Mouse (Mus musculus): Measurements from ENCODE around the gene Nr2f1. TPM values are rescaled to one million over a fixed set of nuclear protein-coding genes. Genes with fewer than 3 reads are reported as not detected.

The Nr2f1 gene
- polyA plus RNA-seq, 1 experiment, result 11.6 TPM

- no peak for DNase-seq
- TF ChIP-seq POLR2A (IDR thresholded peaks at IDR 0.05; ENCODE audit: control insufficient read depth, extremely low read depth, insufficient read depth, low read length, poor library complexity), result no peak
- no peak for TF ChIP-seq CTCF (IDR thresholded peaks at IDR 0.05; ENCODE audit: borderline replicate concordance, control insufficient read depth, extremely low read depth, insufficient read depth, low read length, poor library complexity)
- Histone ChIP-seq H3K27me3 (ENCODE audit: control insufficient read depth, insufficient read depth, low read length) (peaks cover 21% of the 10 kb centered on the region; the same call in 1 of the 2 replicates), H3K4me3 (ENCODE audit: control insufficient read depth, insufficient read depth, low read length) (0 out of 2 replicates have a peak overlapping the region, but pooled peaks have one; percentile 5), H3K27ac (ENCODE audit: control insufficient read depth, insufficient read depth, low read length) (no peak overlapping the region), H3K36me3 (ENCODE audit: control insufficient read depth, insufficient read depth, low read length) (no peaks in the 10 kb centered on the region), H3K4me1 (replicated peaks; ENCODE audit: control insufficient read depth, insufficient read depth, low read length) (no peaks in the 10 kb centered on the region)
- 6% methylated on average over 31 of the region's 33 CpGs for WGBS
These were observed 1.7 kb downstream of the Nr2f1 start for GRCm38 (mm10) chr13:78197819-78198390.

- no peak overlapping the region for H3K27ac ChIP-seq (ENCODE audit: control insufficient read depth, insufficient read depth, low read length)
- peaks cover 17% of the 10 kb centered on the region; the same call in 1 of the 2 replicates for H3K27me3 ChIP-seq (ENCODE audit: control insufficient read depth, insufficient read depth, low read length)
- WGBS, result 4% methylated on average over 9 of the region's 9 CpGs
- no peaks in the 10 kb centered on the region for H3K36me3 ChIP-seq (ENCODE audit: control insufficient read depth, insufficient read depth, low read length)
- no peak for DNase-seq
- no peak for TF ChIP-seq CTCF (IDR thresholded peaks at IDR 0.05; ENCODE audit: borderline replicate concordance, control insufficient read depth, extremely low read depth, insufficient read depth, low read length, poor library complexity)
- TF ChIP-seq POLR2A (IDR thresholded peaks at IDR 0.05; ENCODE audit: control insufficient read depth, extremely low read depth, insufficient read depth, low read length, poor library complexity), result no peak
- no peaks in the 10 kb centered on the region for H3K4me1 ChIP-seq (replicated peaks; ENCODE audit: control insufficient read depth, insufficient read depth, low read length)
- H3K4me3 ChIP-seq (ENCODE audit: control insufficient read depth, insufficient read depth, low read length), result no peak overlapping the region
These were observed 2.2 kb downstream of the Nr2f1 start for GRCm38 (mm10) chr13:78197286-78197818.

DNA sequence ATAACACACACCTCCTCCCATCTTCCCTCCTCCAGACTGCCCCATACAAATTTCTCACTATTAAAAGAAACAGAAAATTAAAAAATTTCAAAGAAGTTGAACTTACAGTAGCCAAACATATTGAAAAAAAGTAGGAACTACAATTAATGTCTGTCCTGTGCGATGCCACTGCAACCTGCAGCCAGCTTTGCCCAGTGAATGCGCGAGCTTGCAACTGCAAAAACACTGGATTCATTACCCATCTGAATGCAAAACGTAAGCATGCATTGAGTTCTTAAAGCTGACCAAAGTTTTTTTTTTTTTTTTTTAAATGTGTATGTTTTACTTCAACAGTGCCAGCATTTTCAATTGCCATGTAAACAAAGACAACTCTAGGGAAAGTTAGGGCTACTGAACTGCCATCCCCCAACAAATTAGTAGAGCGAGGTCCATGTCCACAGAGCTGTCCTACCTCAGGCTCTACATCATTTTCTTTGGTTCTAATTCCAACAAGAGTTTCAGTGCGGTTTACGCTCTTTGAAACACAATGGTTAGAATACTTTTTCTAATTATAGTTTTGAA is 3.2 kb downstream of the Nr2f1 start:
- Histone ChIP-seq H3K36me3 (ENCODE audit: control insufficient read depth, insufficient read depth, low read length) (no peaks in the 10 kb centered on the region), H3K27ac (ENCODE audit: control insufficient read depth, insufficient read depth, low read length) (no peak overlapping the region), H3K4me1 (replicated peaks; ENCODE audit: control insufficient read depth, insufficient read depth, low read length) (no peaks in the 10 kb centered on the region), H3K4me3 (ENCODE audit: control insufficient read depth, insufficient read depth, low read length) (no peak overlapping the region), H3K27me3 (ENCODE audit: control insufficient read depth, insufficient read depth, low read length) (peaks cover 12% of the 10 kb centered on the region; the same call in 1 of the 2 replicates)
- DNase-seq, result no peak
- no peak for TF ChIP-seq POLR2A (IDR thresholded peaks at IDR 0.05; ENCODE audit: control insufficient read depth, extremely low read depth, insufficient read depth, low read length, poor library complexity)
- no peak for TF ChIP-seq CTCF (IDR thresholded peaks at IDR 0.05; ENCODE audit: borderline replicate concordance, control insufficient read depth, extremely low read depth, insufficient read depth, low read length, poor library complexity)
- 33% methylated on average over 7 of the region's 7 CpGs for WGBS

DNA sequence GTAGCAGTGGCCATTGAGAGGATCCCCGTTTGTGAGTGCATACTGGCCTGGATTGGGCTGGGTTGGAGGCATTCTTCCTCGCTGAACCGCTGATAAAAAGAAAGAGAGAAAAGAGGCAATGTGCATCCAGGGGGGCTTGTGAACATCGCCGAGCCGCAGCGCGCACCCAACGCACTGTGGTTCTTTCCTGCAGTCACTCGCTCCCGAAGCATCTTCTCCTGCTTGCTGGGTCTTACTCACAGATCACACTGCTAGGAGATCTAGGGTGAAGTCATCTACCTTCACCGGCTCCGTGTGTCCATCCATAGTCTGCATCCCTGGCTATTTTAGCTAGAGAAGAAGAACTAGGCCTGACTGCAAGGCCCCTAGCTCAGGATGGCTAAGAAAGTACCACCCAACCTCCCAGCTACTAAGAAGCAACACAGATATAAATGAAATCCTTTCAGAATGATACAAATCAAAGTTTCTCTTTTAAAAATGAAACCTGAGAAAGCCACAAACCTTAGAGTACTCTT is 3.9 kb downstream of the Nr2f1 start:
- WGBS, result 11% methylated on average over 13 of the region's 13 CpGs
- TF ChIP-seq CTCF (IDR thresholded peaks at IDR 0.05; ENCODE audit: borderline replicate concordance, control insufficient read depth, extremely low read depth, insufficient read depth, low read length, poor library complexity) (no peak), POLR2A (IDR thresholded peaks at IDR 0.05; ENCODE audit: control insufficient read depth, extremely low read depth, insufficient read depth, low read length, poor library complexity) (no peak)
- Histone ChIP-seq H3K4me3 (ENCODE audit: control insufficient read depth, insufficient read depth, low read length) (no peak overlapping the region), H3K36me3 (ENCODE audit: control insufficient read depth, insufficient read depth, low read length) (no peaks in the 10 kb centered on the region), H3K4me1 (replicated peaks; ENCODE audit: control insufficient read depth, insufficient read depth, low read length) (no peaks in the 10 kb centered on the region), H3K27me3 (ENCODE audit: control insufficient read depth, insufficient read depth, low read length) (peaks cover 12% of the 10 kb centered on the region; the same call in 1 of the 2 replicates), H3K27ac (ENCODE audit: control insufficient read depth, insufficient read depth, low read length) (no peak overlapping the region)
- DNase-seq, result no peak

DNA sequence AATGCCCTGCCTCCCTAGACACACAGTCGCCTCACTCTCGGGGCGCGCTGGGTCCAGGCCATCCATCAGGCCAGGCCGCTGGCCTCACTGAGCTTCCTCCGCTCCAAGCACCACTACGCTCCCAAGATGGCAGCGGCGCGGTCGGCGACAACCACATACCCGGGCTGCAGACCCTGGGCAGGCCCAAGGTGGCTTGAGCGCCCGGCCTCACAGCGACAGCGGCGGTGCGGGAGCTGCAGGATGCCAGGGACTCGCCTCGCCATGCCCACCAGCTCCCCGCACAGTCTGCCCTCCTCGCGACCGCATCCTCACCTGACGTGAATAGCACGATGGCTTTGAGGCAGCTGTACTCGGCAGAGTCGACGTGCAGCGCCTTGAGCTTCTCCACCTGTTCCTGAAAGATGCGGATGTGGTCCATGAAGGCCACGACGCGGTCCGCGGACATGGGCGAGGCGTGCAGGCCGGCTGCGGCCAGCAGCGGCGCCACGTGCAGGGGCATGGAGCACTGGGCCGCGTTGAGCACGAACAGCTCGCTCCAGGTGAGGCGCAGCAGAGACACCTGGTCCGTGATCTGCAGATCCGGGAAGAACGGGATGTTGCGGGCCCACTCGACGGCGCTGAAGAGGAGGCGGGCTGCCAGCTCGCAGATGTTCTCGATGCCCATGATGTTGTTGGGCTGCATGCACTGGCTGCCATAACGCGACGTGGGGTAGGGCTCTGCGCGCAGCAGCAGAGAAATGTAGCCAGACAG is 4.5 kb downstream of the Nr2f1 start:
- 8% methylated on average over 64 of the region's 64 CpGs for WGBS

GRCm38 (mm10) chr13:78194135-78194849 is 5.3 kb downstream of the Nr2f1 start:
- 16% methylated on average over 26 of the region's 26 CpGs for WGBS
- no peaks in the 10 kb centered on the region for H3K36me3 ChIP-seq (ENCODE audit: control insufficient read depth, insufficient read depth, low read length)
- H3K4me1 ChIP-seq (replicated peaks; ENCODE audit: control insufficient read depth, insufficient read depth, low read length), result no peaks in the 10 kb centered on the region
- H3K4me3 ChIP-seq (ENCODE audit: control insufficient read depth, insufficient read depth, low read length), result no peak overlapping the region
- H3K27me3 ChIP-seq (ENCODE audit: control insufficient read depth, insufficient read depth, low read length), result peaks cover 15% of the 10 kb centered on the region
- no peak overlapping the region for H3K27ac ChIP-seq (ENCODE audit: control insufficient read depth, insufficient read depth, low read length)
- TF ChIP-seq CTCF (IDR thresholded peaks at IDR 0.05; ENCODE audit: borderline replicate concordance, control insufficient read depth, extremely low read depth, insufficient read depth, low read length, poor library complexity) (no peak), POLR2A (IDR thresholded peaks at IDR 0.05; ENCODE audit: control insufficient read depth, extremely low read depth, insufficient read depth, low read length, poor library complexity) (no peak)
- no peak for DNase-seq

More for the DNA sequence above, 4.5 kb downstream of the Nr2f1 start:
- DNase-seq, result no peak
- H3K27ac ChIP-seq (ENCODE audit: control insufficient read depth, insufficient read depth, low read length), result no peak overlapping the region
- no peaks in the 10 kb centered on the region for H3K4me1 ChIP-seq (replicated peaks; ENCODE audit: control insufficient read depth, insufficient read depth, low read length)
- H3K36me3 ChIP-seq (ENCODE audit: control insufficient read depth, insufficient read depth, low read length), result no peaks in the 10 kb centered on the region
- H3K4me3 ChIP-seq (ENCODE audit: control insufficient read depth, insufficient read depth, low read length), result no peak overlapping the region
- peaks cover 15% of the 10 kb centered on the region for H3K27me3 ChIP-seq (ENCODE audit: control insufficient read depth, insufficient read depth, low read length)
- no peak for TF ChIP-seq CTCF (IDR thresholded peaks at IDR 0.05; ENCODE audit: borderline replicate concordance, control insufficient read depth, extremely low read depth, insufficient read depth, low read length, poor library complexity)
- TF ChIP-seq POLR2A (IDR thresholded peaks at IDR 0.05; ENCODE audit: control insufficient read depth, extremely low read depth, insufficient read depth, low read length, poor library complexity), result no peak

All from thymus, adult 2 months (tissue).